Mouse (Mus musculus) urinary bladder, adult 2 months (tissue): ENCODE measurements at regions not wholly inside any gene's neighbourhood (a gene's known extent, or its start where the extent isn't known, plus 50 kb on each side); places are given as distances from the start of the nearest gene placed in this dataset.
A peak's percentile ranks its signal among the peaks of the same experiment; 100 is the strongest.

Experiments
- DNase-seq: peaks from one replicate; pipeline ENCODE4 v3.0.0; 2022; ENCODE audit warnings: low spot score

DNA sequence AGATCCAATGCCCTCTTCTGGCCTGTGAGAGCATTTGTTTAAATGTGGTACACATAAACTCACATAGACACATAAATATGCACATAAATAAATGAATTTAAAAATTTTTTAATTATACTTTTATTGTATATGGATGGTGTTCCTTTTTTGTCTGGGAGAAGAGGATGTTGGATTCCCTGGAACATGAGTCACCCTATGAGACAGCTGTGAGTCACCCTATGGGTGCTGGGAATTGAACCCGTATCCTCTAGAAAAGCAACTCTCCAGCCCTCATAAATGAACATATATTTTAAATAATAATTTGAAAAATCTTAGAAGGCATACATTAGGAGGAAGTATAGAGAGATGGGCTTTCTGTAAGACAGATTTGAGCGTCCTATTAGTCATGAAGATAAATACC lies 76.1 kb upstream of the Dynlt3 start:
- no peak for DNase-seq

DNA sequence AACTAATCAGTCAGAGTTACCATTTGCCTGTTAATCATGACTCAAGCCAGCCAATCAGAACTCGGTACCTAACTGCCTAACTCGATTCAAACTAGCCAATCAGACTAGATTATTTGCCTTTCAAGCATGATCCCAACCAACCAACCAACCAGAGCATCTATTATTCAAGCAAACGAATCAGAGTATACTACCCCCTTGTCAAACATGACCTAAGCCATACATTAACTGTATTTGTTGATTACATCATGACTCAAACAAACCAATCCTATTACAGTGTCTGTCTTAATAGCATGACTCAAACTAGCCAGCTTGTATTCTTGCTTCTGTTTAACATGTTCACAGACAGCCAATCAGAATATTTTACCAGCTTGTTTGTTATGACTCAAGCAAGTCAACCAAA lies 79.7 kb upstream of the Dynlt3 start:
- DNase-seq, result no peak

DNA sequence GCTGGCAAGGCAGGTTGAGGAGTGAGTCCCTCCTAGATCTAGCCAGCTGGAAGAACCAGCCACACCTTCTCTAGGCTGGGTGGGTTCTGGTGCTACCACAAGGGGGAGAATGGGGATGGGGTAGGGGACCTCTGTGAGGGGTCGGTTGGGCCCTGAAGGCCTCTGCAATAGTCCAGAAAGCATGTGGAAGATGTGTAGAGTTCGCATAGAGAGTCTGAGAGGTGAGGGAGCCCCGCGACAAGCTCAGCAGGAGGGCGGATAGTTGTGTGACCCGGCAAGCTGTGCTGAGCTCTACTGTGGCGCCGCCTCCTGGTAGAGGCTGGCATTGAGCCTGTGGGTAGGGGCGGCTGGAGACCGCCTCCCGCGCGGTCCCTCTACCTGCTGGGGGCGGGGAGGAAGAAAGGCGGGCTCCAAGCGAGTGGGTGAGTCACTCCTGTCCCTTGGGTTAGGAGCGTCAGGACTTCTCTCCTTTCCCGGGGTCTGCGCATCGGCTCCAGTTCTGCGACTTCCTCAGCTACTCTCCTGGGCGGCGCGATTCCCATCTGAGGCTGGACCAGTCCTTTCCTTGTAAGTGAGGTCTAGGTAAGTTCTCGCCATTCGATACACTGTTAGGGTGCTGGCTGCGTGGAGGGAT lies 84.6 kb upstream of the Dynlt3 start:
- peak; percentile 45 for DNase-seq

GRCm38 (mm10) chrX:9752954-9753572 lies 90.3 kb upstream of the Dynlt3 start:
- DNase-seq, result no peak

- no peak for DNase-seq
Observed at GRCm38 (mm10) chrX:9769540-9769939, 77.2 kb upstream of the Hypm start.

DNA sequence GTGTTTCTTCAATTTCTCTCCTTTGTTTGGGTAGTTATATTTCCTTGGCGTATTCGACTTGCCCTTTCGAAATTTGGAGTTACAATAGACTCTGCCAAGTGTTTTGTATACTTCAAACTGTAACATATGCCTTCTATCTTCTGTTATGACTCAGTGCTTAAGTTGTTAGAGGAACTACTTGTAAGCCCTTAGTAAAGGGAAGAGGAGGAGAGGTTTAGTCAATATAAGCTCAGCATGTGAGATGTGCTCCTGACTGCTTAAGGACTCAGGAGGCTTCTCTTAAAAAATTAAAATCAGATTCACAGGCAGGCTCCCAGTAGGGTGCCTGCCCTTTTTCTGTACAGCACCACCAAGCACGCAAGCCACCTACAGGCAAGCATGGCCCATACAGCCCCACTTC lies 69.2 kb upstream of the Hypm start:
- no peak for DNase-seq

DNA sequence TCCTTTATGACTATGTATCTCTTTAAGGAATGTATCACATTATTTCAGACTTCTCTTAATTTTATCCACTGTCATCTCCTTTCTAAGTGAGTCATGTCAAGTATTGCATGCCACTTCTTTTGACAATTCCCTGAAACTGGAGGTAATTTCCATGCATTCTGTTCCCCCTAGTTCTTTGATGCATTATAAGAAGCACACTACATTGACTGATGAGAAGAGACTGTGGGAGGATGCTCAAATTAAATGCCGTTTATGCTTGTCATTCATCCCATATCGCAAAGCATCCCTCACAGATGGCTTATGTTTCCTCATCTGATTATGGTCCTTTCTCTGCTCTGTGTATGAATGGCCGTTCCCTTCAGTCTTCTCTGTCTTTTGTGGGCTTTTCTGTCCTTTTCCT lies 57.2 kb upstream of the Hypm start:
- DNase-seq, result no peak
